Comparison of ENCODE assay signal across 9 mouse cellular contexts in genomic region chr11:60412173-60412572, GRCm38 (mm10). TPM values are rescaled to one million over a fixed set of nuclear protein-coding genes. Genes with fewer than 3 reads are reported as not detected.
DNase-seq lines count a peak whose midpoint lies in the region; ATAC-seq lines count a peak whose summit lies in the region.
"Had no signal": no experiment of that assay in that cellular context is flagged by ENCODE, and none has a peak within 500 bp of the region (broad histone marks: within the 10 kb centered on the region; RNA-seq: fewer than 3 reads in every experiment).

No protein-coding gene starts in this region.

- no peak overlapping the region for H3K4me2 ChIP-seq in neural tube, embryonic 15.5 days

- no peak overlapping the region for H3K9ac ChIP-seq in neural tube, embryonic 15.5 days (replicated peaks)

- WGBS in neural tube, embryonic 15.5 days = 8% methylated on average over 3 of the region's 3 CpGs
- 21% methylated on average over 3 of the region's 3 CpGs for WGBS in limb, embryonic 10.5 days

- ATAC-seq in CD4-positive, CD25-positive, alpha-beta regulatory T cell, adult 4 months = no peak
- ATAC-seq in neural tube, embryonic 15.5 days (ENCODE audit: low FRiP score) = no peak

- DNase-seq in CD4-positive, CD25-positive, alpha-beta regulatory T cell, adult 2 months (ENCODE audit: low read depth, low spot score) = peak; percentile 84
- peak; percentile 50 for DNase-seq in neural tube, embryonic 10.5 days (ENCODE audit: extremely low spot score, low spot score)
- peak; percentile 78 for DNase-seq in cerebellum, adult 8-10 months
- DNase-seq in heart, postnatal 36 days = peak; percentile 61 to 66
- peak; percentile 48 for DNase-seq in limb, embryonic 10.5 days (ENCODE audit: low spot score)
- DNase-seq in right cerebral cortex, postnatal 4 days = peak; percentile 81

- no peak overlapping the region for H3K4me3 ChIP-seq in neural tube, embryonic 15.5 days (replicated peaks)
- H3K4me3 ChIP-seq in limb, embryonic 10.5 days = no peak overlapping the region

- no peak overlapping the region for H3K27ac ChIP-seq in neural tube, embryonic 15.5 days (replicated peaks)
- no peak overlapping the region for H3K27ac ChIP-seq in limb, embryonic 10.5 days

- no peaks in the 10 kb centered on the region for H3K27me3 ChIP-seq in neural tube, embryonic 15.5 days (replicated peaks)
- no peaks in the 10 kb centered on the region for H3K27me3 ChIP-seq in limb, embryonic 10.5 days (ENCODE audit: low read depth, poor library complexity, severe bottlenecking)

- intact Hi-C loops in heart, postnatal 36 days (cut with DNase I) = loop anchor here (1.0 to 10.0 kb wide), 6 partner anchors 105 to 1457 kb away; partner anchors contain the start of genes Hist3h2a, Rai1 and Trim17

- H3K9me3 ChIP-seq in neural tube, embryonic 15.5 days (replicated peaks) = no peaks in the 10 kb centered on the region
- H3K9me3 ChIP-seq in limb, embryonic 10.5 days (replicated peaks) = no peaks in the 10 kb centered on the region

- peaks cover 27% of the 10 kb centered on the region for H3K4me1 ChIP-seq in neural tube, embryonic 15.5 days
- H3K4me1 ChIP-seq in limb, embryonic 10.5 days = peaks cover 19% of the 10 kb centered on the region

- H3K36me3 ChIP-seq in neural tube, embryonic 15.5 days = peaks cover 18% of the 10 kb centered on the region
- H3K36me3 ChIP-seq in limb, embryonic 10.5 days = peaks cover 28% of the 10 kb centered on the region

RNA-seq across cellular contexts. Expression of gene Gid4, which starts 4.8 kb away (rescaled TPM):
- polyA plus RNA-seq in CD4-positive, CD25-positive, alpha-beta regulatory T cell, adult 4 months (2017; shearing (Covaris generic)) = 10 to 100 TPM; 13.6 to 16.8 TPM
- 22.5 and 24.2 TPM in 2 replicates for polyA plus RNA-seq in neural tube, embryonic 15.5 days (2015; fragmentation: Nextera tagmentation; extraction: Ambion mirVana)
- total RNA-seq in heart, postnatal 36 days (2021) = 10 to 100 TPM; 47.7 to 49.8 TPM
- polyA plus RNA-seq in limb, embryonic 10.5 days (2016; fragmentation: Nextera tagmentation; extraction: Ambion mirVana) = 25.7 and 26.1 TPM in 2 replicates

RNA-seq across cellular contexts. Expression of gene Atpaf2, which starts 6.1 kb away (rescaled TPM):
- polyA plus RNA-seq in CD4-positive, CD25-positive, alpha-beta regulatory T cell, adult 4 months (2017; shearing (Covaris generic)) = 10 to 100 TPM; 40.4 to 43.5 TPM
- polyA plus RNA-seq in neural tube, embryonic 15.5 days (2015; fragmentation: Nextera tagmentation; extraction: Ambion mirVana) = 45.7 and 48.6 TPM in 2 replicates
- 10 to 100 TPM; 40.8 to 43.9 TPM for total RNA-seq in heart, postnatal 36 days (2021)
- polyA plus RNA-seq in limb, embryonic 10.5 days (2016; fragmentation: Nextera tagmentation; extraction: Ambion mirVana) = 67.1 and 67.7 TPM in 2 replicates

RNA-seq across cellular contexts. Expression of gene Drg2, which starts 42.2 kb away (rescaled TPM):
- 10 to 100 TPM; 51.7 to 64.6 TPM for polyA plus RNA-seq in CD4-positive, CD25-positive, alpha-beta regulatory T cell, adult 4 months (2017; shearing (Covaris generic))
- 94.6 and 98.5 TPM in 2 replicates for polyA plus RNA-seq in neural tube, embryonic 15.5 days (2015; fragmentation: Nextera tagmentation; extraction: Ambion mirVana)
- 10 to 100 TPM; 28.6 to 32.0 TPM for total RNA-seq in heart, postnatal 36 days (2021)
- polyA plus RNA-seq in limb, embryonic 10.5 days (2016; fragmentation: Nextera tagmentation; extraction: Ambion mirVana) = 151 and 153 TPM in 2 replicates

RNA-seq across cellular contexts. Expression of gene Myo15, which starts 57.0 kb away (rescaled TPM):
- polyA plus RNA-seq in CD4-positive, CD25-positive, alpha-beta regulatory T cell, adult 4 months (2017; shearing (Covaris generic)) = not detected
- polyA plus RNA-seq in neural tube, embryonic 15.5 days (2015; fragmentation: Nextera tagmentation; extraction: Ambion mirVana) = 0.28 TPM in 2 replicates
- under 1 TPM; 0.08 to 0.11 TPM for total RNA-seq in heart, postnatal 36 days (2021)
- polyA plus RNA-seq in limb, embryonic 10.5 days (2016; fragmentation: Nextera tagmentation; extraction: Ambion mirVana) = 0.10 and 0.11 TPM in 2 replicates
- polyA plus RNA-seq: C2C12 had no signal

RNA-seq across cellular contexts. Expression of gene Drc3, which starts 59.0 kb away (rescaled TPM):
- polyA plus RNA-seq in CD4-positive, CD25-positive, alpha-beta regulatory T cell, adult 4 months (2017; shearing (Covaris generic)) = under 1 TPM; 0.23 to 0.53 TPM
- polyA plus RNA-seq in neural tube, embryonic 15.5 days (2015; fragmentation: Nextera tagmentation; extraction: Ambion mirVana) = 5.3 and 6.2 TPM in 2 replicates
- 1 to 10 TPM; 2.4 to 2.5 TPM for total RNA-seq in heart, postnatal 36 days (2021)
- 1.0 and 1.1 TPM in 2 replicates for polyA plus RNA-seq in limb, embryonic 10.5 days (2016; fragmentation: Nextera tagmentation; extraction: Ambion mirVana)
- polyA plus RNA-seq: C2C12 had no signal
